Mouse (Mus musculus): ENCODE measurements around the gene Mamstr.

DNA sequence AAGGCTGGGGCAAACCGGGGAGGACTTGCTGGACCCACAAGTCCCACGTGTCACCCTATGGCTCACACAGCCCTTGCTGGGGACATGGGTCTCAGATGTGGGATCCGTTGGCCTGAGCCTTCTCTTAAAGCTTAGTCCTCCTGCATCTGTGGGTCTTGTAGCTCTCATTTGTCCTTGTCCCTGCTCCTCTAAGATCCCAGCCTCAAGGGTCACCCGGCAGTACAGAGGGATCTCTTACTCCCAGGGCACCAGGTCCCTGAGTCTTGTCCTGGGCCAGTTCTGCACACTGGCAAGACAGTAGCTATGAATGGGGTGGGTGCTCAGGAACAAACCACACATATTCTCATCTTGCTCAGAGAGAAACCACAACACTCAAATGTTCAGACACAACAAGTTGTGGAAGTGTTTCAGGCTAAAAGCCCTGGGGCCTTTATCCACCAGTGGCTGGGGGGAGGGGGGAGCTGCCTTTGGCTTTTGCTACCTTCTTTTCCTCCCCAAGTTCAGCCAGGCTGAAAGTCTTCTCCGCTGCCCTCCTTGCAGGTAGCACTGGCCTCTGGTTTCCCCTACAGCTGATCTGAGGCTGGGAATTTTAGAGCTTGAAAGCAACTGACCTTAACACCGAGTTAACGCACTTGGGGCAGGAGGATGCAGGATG, 43.7 kb downstream of the Mamstr start, which contains the start of gene Ntn5:
- TF ChIP-seq CTCF (IDR thresholded peaks at IDR 0.05; ENCODE audit: insufficient read depth, low read depth, low read length) (no peak), POLR2A (IDR thresholded peaks at IDR 0.05; ENCODE audit: insufficient read depth, low read depth, low read length) (no peak)
